Mouse (Mus musculus): ENCODE measurements around the gene Heatr5a. TPM values are rescaled to one million over a fixed set of nuclear protein-coding genes. Genes with fewer than 3 reads are reported as not detected.

Gene Heatr5a
- 30.8 TPM for total RNA-seq (2023)

GRCm38 (mm10) chr12:51971070-51971664, at the start of gene Heatr5a:
Gene Heatr5a (minus strand): TSS chr12:51971321.

GRCm38 (mm10) chr12:52005877-52006632, 34.9 kb upstream of the Heatr5a start, which contains the start of gene Dtd2:
Gene Dtd2 (minus strand): TSS chr12:52006501.

GRCm38 (mm10) chr12:51829290-51830076, 141.6 kb downstream of the Heatr5a start, which contains the start of gene Hectd1:
Gene Hectd1 (minus strand): TSS chr12:51829536.

Other genes with a start within 250 kb of the Heatr5a start
- 129 TPM for gene Hectd1, start 141.8 kb downstream of the Heatr5a start, total RNA-seq (2023)
- 4.7 TPM for gene Dtd2, start 35.2 kb upstream of the Heatr5a start, total RNA-seq (2023)
- not detected for gene Gpr33, start 56.7 kb upstream of the Heatr5a start, total RNA-seq (2023)
- 6.2 TPM for gene Nubpl, start 126.4 kb upstream of the Heatr5a start, total RNA-seq (2023)